Mouse (Mus musculus) colon, adult 2 months (tissue): Measurements from ENCODE around the gene Gjb4. TPM values are rescaled to one million over a fixed set of nuclear protein-coding genes. Genes with fewer than 3 reads are reported as not detected.

ENCODE experiments used
- polyA plus RNA-seq: library from polyadenylated mRNA; depleted of rRNA; stranded (reverse); fragments of >200 nt; gene quantifications from 2 replicates; pipeline ENCODE4 v1.2.3, GENCODE M21; 2012; rRNA removed

Gene Gjb4
- 3.6 and 4.1 TPM in 2 replicates for polyA plus RNA-seq

GRCm38 (mm10) chr4:127353951-127354438 is at the start of gene Gjb4:
Gene Gjb4 (minus strand): TSS chr4:127354081.

GRCm38 (mm10) chr4:127358018-127358417 is 4.1 kb upstream of the Gjb4 start, which contains the start of gene Gjb5:
Gene Gjb5 (minus strand): TSS chr4:127358181.

GRCm38 (mm10) chr4:127330181-127331100 is 23.4 kb downstream of the Gjb4 start, which contains the start of gene Gjb3:
Gene Gjb3 (minus strand): TSS chr4:127330844.

GRCm38 (mm10) chr4:127313861-127314260 is 40.0 kb downstream of the Gjb4 start, which contains the start of gene Gja4:
Gene Gja4 (minus strand): TSS chr4:127314039.

Other genes starting within 250 kb of the Gjb4 start
- gene Tmem35b, start 230.4 kb downstream of the Gjb4 start, polyA plus RNA-seq: 13.4 and 17.1 TPM in 2 replicates
- 1.3 and 1.5 TPM in 2 replicates for gene Dlgap3, start 184.9 kb downstream of the Gjb4 start, polyA plus RNA-seq
- gene Smim12, start 110.3 kb downstream of the Gjb4 start, polyA plus RNA-seq: 32.6 and 36.4 TPM in 2 replicates
- gene Gja4, start 40.0 kb downstream of the Gjb4 start, polyA plus RNA-seq: 15.6 and 17.4 TPM in 2 replicates
- 75.2 and 77.0 TPM in 2 replicates for gene Gjb3, start 23.2 kb downstream of the Gjb4 start, polyA plus RNA-seq
- gene Gjb5, start 4.1 kb upstream of the Gjb4 start, polyA plus RNA-seq: 6.6 and 8.3 TPM in 2 replicates